Mouse (Mus musculus) cortical plate, adult 2 months (tissue): Measurements from ENCODE around the gene Tubb2b.

ENCODE experiments used
- CTCF ChIP-seq: fragments of 200-500 bp; IDR thresholded peaks from 2 replicates; pipeline ENCODE4 v1.5.1; 2011; ENCODE audit warnings: mild to moderate bottlenecking, control low read depth, low read length; ENCODE audit not compliant: insufficient read depth; ENCODE audit errors: extremely low read depth
- POLR2A ChIP-seq: fragments of 200-500 bp; IDR thresholded peaks from 2 replicates; pipeline ENCODE4 v1.6.1; 2011; ENCODE audit warnings: mild to moderate bottlenecking, low read length, control low read depth; ENCODE audit not compliant: insufficient read depth; ENCODE audit errors: extremely low read depth

DNA sequence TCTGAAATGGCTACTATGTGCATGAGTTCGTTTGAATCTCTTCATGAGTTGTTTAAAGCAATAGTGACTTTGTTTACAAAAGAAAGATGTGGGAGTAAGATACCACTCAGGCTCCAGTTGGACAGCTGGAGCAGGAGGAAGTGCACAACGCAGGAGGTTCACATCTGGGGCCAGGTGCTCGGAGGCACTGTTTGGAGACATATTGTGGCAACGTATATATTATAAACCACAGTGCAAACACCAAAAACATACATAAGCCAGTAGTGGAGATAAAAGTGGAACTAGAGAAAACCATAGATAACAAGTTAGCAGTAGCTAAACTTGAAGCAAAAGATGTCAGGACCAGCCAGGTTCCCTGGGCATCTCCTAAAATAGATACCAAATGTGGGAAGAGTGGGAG lies 10.9 kb downstream of the Tubb2b start:
- TF ChIP-seq CTCF: no peak
- TF ChIP-seq POLR2A: no peak
